Mouse (Mus musculus): ENCODE measurements at regions not wholly inside any gene's neighbourhood (a gene's known extent, or its start where the extent isn't known, plus 50 kb on each side); places are given as distances from the start of the nearest gene placed in this dataset.
"Not testable (repeated sequence)": the region's sequence is repeated elsewhere in the genome, so short reads cannot be mapped to it uniquely, and the experiment has no call there.

DNA sequence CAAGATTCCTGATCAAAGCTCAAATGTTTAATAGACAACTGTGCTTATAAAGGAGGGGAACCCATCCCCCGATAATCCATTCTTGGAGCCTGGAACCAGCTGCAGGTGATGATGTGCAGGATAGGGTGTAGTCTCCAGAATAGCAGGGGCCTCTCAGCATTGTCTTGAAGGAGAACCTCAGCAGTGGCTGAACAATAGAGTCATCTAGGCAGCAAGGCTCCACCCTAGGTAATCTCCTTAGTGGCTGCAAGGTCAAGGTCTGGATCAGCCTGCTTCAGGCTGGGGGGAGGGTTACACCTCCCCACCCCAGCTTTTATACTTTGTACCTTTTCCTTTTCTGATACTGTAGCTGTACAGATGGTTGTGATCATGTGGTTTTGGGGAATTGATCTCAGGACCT, 116.8 kb upstream of the Mettl4 start:
- no peak overlapping the region for H3K27ac ChIP-seq
- no peaks in the 10 kb centered on the region for H3K9me3 ChIP-seq
- DNase-seq (ENCODE audit: low spot score) = no peak
- WGBS = 95% methylated on average over 1 of the region's 1 CpGs
- no peaks in the 10 kb centered on the region for H3K36me3 ChIP-seq
- H3K4me1 ChIP-seq (replicated peaks) = peaks cover 4% of the 10 kb centered on the region; the same call in 1 of the 2 replicates
- no peaks in the 10 kb centered on the region for H3K27me3 ChIP-seq (ENCODE audit: insufficient read depth, poor library complexity, severe bottlenecking)
- no peak overlapping the region for H3K4me3 ChIP-seq

DNA sequence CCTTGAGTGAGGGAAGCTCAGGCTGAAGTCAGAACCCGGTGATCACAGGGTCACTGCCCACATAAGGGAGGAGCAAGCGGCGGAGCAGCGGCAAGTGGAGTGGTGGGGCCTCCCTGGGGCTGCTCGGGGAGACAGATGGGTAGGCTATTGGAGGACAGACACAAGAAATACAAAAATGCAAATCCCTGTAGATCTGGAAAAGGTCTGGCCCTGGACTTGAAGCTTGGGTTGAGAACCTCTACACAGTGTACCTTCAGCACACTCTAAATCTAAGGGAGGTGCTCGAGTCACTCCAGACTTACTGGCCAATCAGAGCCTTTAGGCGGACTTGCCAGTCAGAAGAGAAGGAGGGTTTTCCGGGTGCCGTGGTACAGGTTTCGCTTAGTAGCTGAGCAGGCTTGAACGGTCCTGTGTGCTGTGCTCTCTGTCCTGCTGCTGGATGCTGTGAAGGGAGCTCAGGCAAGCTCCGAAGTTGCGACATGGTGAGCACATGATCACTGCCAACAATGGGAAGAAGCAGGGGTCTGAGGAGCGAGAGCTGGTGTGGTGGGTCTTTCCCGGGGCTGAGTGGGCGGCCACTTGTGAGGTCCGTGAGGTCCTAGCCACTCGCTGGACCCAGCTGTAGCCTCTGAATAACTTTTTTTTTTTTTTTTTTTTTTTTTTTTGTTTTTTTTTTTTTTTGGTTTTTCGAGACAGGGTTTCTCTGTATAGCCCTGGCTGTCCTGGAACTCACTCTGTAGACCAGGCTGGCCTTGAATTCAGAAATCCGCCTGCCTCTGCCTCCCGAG, 114.9 kb upstream of the Mettl4 start:
- 13% methylated on average over 21 of the region's 21 CpGs for WGBS
- peak overlapping the region; percentile 86 for H3K27ac ChIP-seq
- DNase-seq (ENCODE audit: low spot score) = peak; percentile 79
- not testable (repeated sequence) for H3K9me3 ChIP-seq; H3K36me3 ChIP-seq; H3K27me3 ChIP-seq (ENCODE audit: insufficient read depth, poor library complexity, severe bottlenecking); H3K4me1 ChIP-seq (replicated peaks)
- H3K4me3 ChIP-seq = peak overlapping the region; percentile 61

DNA sequence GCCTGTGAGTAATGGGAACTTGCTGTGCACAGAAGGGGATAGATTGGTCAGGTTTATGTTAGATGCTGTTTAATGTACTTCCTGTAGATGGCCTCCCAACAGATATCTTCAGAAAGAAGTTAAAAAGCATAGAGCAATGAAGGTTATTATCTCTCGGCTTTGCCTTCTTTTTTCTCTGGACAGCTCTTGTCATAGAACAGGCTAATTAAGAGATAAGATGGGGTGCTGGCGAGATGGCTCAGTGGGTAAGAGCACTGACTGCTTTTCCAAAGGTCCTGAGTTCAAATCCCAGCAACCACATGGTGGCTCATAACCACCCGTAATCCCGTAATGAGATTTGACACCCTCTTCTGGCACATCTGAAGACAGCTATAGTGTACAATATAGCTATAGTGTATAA, 104.9 kb upstream of the Mettl4 start:
- 86% methylated on average over 4 of the region's 4 CpGs for WGBS
- H3K27me3 ChIP-seq (ENCODE audit: insufficient read depth, poor library complexity, severe bottlenecking); DNase-seq (ENCODE audit: low spot score); H3K36me3 ChIP-seq; H3K4me3 ChIP-seq; H3K27ac ChIP-seq; H3K9me3 ChIP-seq; H3K4me1 ChIP-seq (replicated peaks): not testable (repeated sequence)

DNA sequence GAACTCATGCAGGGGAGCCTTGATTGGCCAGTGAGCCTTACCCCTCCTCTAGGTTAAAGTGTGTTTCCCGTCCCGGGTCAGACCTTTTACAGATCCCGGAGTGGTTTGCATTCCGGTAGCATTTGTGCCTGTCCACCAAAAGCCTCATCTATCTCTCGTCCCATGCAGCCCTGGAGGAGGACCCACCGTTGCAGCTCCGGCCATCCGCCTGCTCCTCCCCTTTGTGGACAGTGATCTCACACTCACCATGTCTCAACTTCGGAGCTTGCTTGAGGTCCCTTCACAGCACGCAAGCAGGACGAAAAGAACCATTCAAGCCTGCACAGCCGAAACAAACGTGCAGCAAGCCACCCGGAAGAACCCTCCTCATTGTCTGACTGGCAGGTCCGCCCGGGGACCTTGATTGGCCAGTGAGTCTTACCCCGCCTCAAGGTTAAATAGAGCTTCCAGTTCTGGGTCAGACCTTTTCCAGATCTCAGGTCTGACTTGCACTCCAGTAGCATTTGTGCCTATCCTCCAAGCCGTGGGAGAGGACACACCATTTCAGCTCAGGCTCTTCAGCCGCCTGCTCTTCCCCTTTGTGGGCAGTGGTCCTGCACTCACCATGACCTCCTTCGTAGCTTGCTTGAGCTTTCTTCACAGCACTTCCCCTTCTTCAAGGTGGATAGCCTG, 84.8 kb upstream of the Mettl4 start:
- Histone ChIP-seq H3K36me3 (peaks cover 34% of the 10 kb centered on the region), H3K4me3 (peak overlapping the region; percentile 74), H3K27ac (peak overlapping the region; percentile 89), H3K9me3 (0 out of 2 replicates have a peak, but pooled peaks cover 3% of the 10 kb centered on the region), H3K27me3 (ENCODE audit: insufficient read depth, poor library complexity, severe bottlenecking) (no peaks in the 10 kb centered on the region), H3K4me1 (replicated peaks) (peaks cover 17% of the 10 kb centered on the region)
- peak; percentile 87 for DNase-seq (ENCODE audit: low spot score)
- under 1% methylated on average over 20 of the region's 20 CpGs for WGBS

DNA sequence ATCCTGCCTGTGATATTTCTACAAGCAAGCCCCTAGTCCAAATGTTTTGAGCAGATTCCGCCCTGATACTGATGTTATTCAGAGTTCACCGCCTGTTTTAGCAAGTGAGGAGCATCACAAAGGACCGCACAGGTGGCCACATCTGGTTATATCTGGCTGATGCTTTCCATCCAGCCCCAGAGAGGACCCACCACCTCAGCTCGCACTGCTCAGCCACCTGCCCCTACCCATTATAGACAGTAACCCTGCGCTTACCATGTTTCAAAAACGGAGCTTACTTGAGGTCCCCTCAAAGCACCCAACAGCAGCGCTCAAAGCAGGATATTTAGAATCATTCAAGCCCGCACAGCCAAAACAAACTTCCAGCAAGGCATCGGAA, 84.2 kb upstream of the Mettl4 start:
- H3K4me3 ChIP-seq = peak overlapping the region; percentile 74
- peaks cover 17% of the 10 kb centered on the region for H3K4me1 ChIP-seq (replicated peaks)
- whole genome bisulfite sequencing = 9% methylated on average over 9 of the region's 9 CpGs
- peak overlapping the region; percentile 89 for H3K27ac ChIP-seq
- DNase-seq (ENCODE audit: low spot score); H3K9me3 ChIP-seq; H3K27me3 ChIP-seq (ENCODE audit: insufficient read depth, poor library complexity, severe bottlenecking): not testable (repeated sequence)
- peaks cover 39% of the 10 kb centered on the region for H3K36me3 ChIP-seq

DNA sequence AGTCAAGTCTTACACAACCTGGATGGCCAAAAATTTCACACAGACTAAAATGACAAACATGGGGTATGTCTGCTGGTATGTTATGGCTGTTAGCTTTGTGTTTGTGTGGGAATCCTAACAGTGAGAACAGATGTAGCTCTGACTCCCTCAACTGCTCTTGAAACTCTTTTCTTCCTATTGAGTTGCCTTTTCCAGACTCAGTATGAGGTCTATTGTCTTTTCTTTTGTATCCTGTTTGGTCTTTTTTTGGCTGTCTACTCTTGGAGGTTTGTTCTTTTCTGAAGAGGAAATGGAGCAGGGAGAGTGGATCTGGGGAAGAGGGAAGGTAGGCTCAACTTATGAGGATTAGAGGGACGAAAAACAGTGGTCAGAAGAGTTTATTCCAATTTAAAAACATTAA, 76.6 kb upstream of the Mettl4 start:
- WGBS = 89% methylated on average over 1 of the region's 1 CpGs
- Histone ChIP-seq H3K9me3 (peaks cover 53% of the 10 kb centered on the region), H3K36me3 (peaks cover 79% of the 10 kb centered on the region)
- not testable (repeated sequence) for H3K4me3 ChIP-seq; DNase-seq (ENCODE audit: low spot score); H3K27ac ChIP-seq; H3K4me1 ChIP-seq (replicated peaks); H3K27me3 ChIP-seq (ENCODE audit: insufficient read depth, poor library complexity, severe bottlenecking)

DNA sequence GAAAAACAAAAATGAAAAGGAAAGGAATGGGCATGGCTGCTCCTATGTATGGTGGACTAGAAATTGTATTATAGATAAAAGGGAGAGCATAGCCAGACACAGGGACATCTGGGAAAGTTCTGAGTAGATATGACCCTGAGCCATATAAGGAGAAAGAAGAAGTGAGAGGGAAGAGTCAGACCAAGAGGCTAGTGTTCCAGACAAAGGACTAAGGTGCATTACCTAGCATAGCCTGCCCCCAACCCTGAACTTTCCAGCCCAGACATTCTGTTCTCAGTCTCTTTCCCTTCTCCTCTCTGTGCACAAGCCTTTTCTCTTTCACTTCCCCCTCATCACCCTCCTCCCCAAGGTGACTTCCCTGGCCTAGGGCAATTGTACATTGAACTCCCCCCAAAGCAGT, 58.9 kb upstream of the Mettl4 start:
- Histone ChIP-seq H3K36me3 (peaks cover 4% of the 10 kb centered on the region; the same call in 1 of the 2 replicates), H3K27me3 (ENCODE audit: insufficient read depth, poor library complexity, severe bottlenecking) (no peaks in the 10 kb centered on the region), H3K4me1 (replicated peaks) (no peaks in the 10 kb centered on the region)

More for the DNA sequence above, 58.9 kb upstream of the Mettl4 start:
- no peak for DNase-seq (ENCODE audit: low spot score)
- peaks cover 30% of the 10 kb centered on the region; the same call in 1 of the 2 replicates for H3K9me3 ChIP-seq
- H3K27ac ChIP-seq = no peak overlapping the region
- no peak overlapping the region for H3K4me3 ChIP-seq
